Mouse (Mus musculus) lung, postnatal 0 days (tissue): ENCODE results near the gene Aamp.

Experiments
- CTCF ChIP-seq: IDR thresholded peaks from 2 replicates; pipeline ENCODE4 v1.5.1; 2016; ENCODE audit warnings: antibody characterized with exemption, mild to moderate bottlenecking
- EP300 ChIP-seq: IDR thresholded peaks from 2 replicates; pipeline ENCODE4 v1.6.1; 2016; ENCODE audit warnings: antibody characterized with exemption, mild to moderate bottlenecking, control low read depth

- no peak for TF ChIP-seq CTCF
- TF ChIP-seq EP300 = no peak
Measured at GRCm38 (mm10) chr1:74239618-74240017, 44.9 kb downstream of the Aamp start.
